Mouse (Mus musculus) stomach, postnatal 0 days (tissue): Measurements from ENCODE around the gene Nckap1l. TPM values are rescaled to one million over a fixed set of nuclear protein-coding genes. Genes with fewer than 3 reads are reported as not detected.

ENCODE experiments used
- ATAC-seq: fragments of 200-750 bp; cut with Nextera tagmentation; 2 replicates; pipeline ENCODE4 v1.8.0; 2017; ENCODE audit not compliant: low FRiP score, low TSS enrichment
- DNase-seq: peaks from one replicate; pipeline ENCODE4 v3.0.0-alpha.2; 2016; ENCODE audit warnings: low spot score
- H3K27ac ChIP-seq: fragments of 300-500 bp; sonication (generic); replicated peaks from 2 replicates; pipeline ENCODE4 v1.5.1; 2014; ENCODE audit warnings: mild to moderate bottlenecking, control low read depth
- H3K27me3 ChIP-seq: fragments of 300-500 bp; sonication (generic); 2 replicates; pipeline ENCODE4 v1.6.1; 2014; ENCODE audit warnings: low read length; ENCODE audit not compliant: control insufficient read depth, insufficient read depth
- H3K36me3 ChIP-seq: fragments of 300-500 bp; sonication (generic); 2 replicates; pipeline ENCODE4 v1.6.1; 2014; ENCODE audit warnings: low read length, mixed read lengths; ENCODE audit not compliant: control insufficient read depth, insufficient read depth
- H3K4me1 ChIP-seq: fragments of 300-500 bp; sonication (generic); replicated peaks from 2 replicates; pipeline ENCODE4 v1.6.1; 2014; ENCODE audit warnings: antibody characterized with exemption; ENCODE audit not compliant: control insufficient read depth, insufficient read depth
- H3K4me2 ChIP-seq: fragments of 300-500 bp; sonication (generic); replicated peaks from 2 replicates; pipeline ENCODE4 v1.6.1; 2014; ENCODE audit warnings: low read depth, mild to moderate bottlenecking, control low read depth, moderate library complexity
- H3K4me3 ChIP-seq: fragments of 300-500 bp; sonication (generic); 2 replicates; pipeline ENCODE4 v1.5.1; 2014; ENCODE audit warnings: low read depth, low read length, control low read depth
- H3K9ac ChIP-seq: fragments of 300-500 bp; sonication (generic); 2 replicates; pipeline ENCODE4 v1.6.1; 2014; ENCODE audit warnings: mild to moderate bottlenecking, low read length, control low read depth, mixed read lengths
- H3K9me3 ChIP-seq: fragments of 300-500 bp; sonication (generic); 2 replicates; pipeline ENCODE4 v1.6.1; 2016; ENCODE audit warnings: low read length; ENCODE audit not compliant: control insufficient read depth
- CTCF ChIP-seq: IDR thresholded peaks from 2 replicates; pipeline ENCODE4 v1.5.1; 2016; ENCODE audit warnings: antibody characterized with exemption, low read depth, mild to moderate bottlenecking, moderate library complexity
- EP300 ChIP-seq: optimal IDR thresholded peaks from 2 replicates; pipeline ENCODE3; 2016; ENCODE audit warnings: antibody characterized with exemption
- WGBS: fragments of 180-500 bp; shearing (Covaris S2); extraction: QIAGEN DNeasy Blood & Tissue Kit; methylation state at CpG from one replicate; pipeline ENCODE4 v1.1.7; 2014; 5-methylcytosine and 5-hydroxymethylcytosine counted together
- polyA plus RNA-seq: library from polyadenylated mRNA; unstranded; fragments of >200 nt; fragmentation: Nextera tagmentation; extraction: Ambion mirVana; gene quantifications from 2 replicates; pipeline ENCODE4 v1.2.1, GENCODE M21; 2015

The Nckap1l gene
- polyA plus RNA-seq, 1 experiment from 2014 or later = 1.5 TPM

DNA sequence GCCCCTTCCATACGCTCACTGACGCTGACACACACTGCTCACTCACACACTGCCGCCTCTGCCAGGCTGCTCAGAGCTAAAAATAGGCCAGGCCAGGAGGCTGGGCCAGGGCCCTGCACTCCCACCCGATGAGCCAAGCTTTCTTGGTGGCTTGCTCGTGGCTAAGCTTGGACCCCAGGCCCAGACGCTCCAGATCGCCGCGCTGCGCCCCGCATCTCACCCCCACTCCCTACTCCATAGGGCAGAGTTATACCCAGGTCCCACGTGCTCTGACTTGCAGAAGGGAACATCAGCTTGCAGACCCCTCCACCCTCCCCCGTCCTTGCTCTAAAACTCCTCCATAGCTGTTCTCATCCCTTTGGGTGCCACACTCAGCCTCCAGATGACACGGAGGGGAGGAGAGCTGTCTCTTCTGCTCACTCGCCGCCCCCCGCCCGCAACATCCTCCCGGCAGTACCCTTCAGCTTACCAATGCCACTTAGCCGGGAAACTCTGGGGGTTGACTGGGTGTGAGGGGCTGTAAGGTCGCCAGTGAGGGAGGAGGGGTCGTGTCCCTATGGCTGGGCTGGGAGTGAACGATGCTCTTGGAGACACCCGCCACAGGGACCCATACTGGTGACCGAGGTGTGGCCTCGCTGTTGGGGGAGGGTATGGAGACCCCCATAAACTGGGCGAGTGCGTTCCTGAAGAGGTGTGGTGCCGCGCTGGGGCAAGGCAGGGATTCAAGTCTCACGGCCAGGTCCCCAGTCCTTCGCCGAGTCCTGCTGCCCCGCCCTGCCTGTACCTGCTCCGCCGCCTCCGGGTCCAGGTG is 83.6 kb downstream of the Nckap1l start:
- H3K27ac ChIP-seq = no peak overlapping the region
- 4% methylated on average over 36 of the region's 37 CpGs for WGBS

DNA sequence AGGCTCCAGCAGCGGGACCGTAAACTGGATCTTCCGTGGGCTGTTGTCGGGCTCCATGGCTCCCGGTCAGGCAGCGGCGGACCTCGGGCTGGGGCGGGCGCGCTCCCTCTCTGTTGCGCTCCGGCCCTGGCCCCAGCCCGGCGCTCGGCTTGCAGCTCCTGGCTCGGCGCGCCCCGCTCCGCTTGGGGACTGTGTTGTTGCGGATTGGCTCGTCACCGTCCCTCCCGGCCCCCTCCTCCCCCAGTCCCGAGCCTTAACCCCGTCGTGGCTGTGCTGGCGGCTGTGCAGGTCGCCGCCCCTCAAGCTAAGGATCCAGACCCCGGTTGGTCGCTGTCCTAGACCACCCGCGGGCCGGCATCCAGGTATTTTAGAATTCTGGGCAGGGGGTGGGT is 84.2 kb downstream of the Nckap1l start, which contains the start of gene Ppp1r1a:
Gene Ppp1r1a, minus strand, starts transcription at position 182 of the 392 bp plus-strand sequence.
- no peaks in the 10 kb centered on the region for H3K36me3 ChIP-seq
- no peak within 1 kb of the TSS for H3K27ac ChIP-seq
- WGBS = under 1% methylated on average over 36 of the region's 36 CpGs
- no peaks in the 10 kb centered on the region for H3K27me3 ChIP-seq
- ATAC-seq (peak; percentile 63), DNase-seq (peak; percentile 50)
- H3K4me2 ChIP-seq = peak within 1 kb of the TSS; percentile 90
- H3K9ac ChIP-seq = peak within 1 kb of the TSS; percentile 57
- TF ChIP-seq CTCF = no peak
- no peak for TF ChIP-seq EP300
- H3K9me3 ChIP-seq = no peaks in the 10 kb centered on the region
- H3K4me1 ChIP-seq = no peaks in the 10 kb centered on the region; the same call in 1 of the 2 replicates
- H3K4me3 ChIP-seq = peak within 1 kb of the TSS; percentile 55

More for the DNA sequence above, 83.6 kb downstream of the Nckap1l start:
- no peak for TF ChIP-seq EP300
- H3K36me3 ChIP-seq = no peaks in the 10 kb centered on the region
- ATAC-seq (peak; percentile 12; the same call in 1 of the 2 replicates), DNase-seq (no peak)
- peak overlapping the region; percentile 90 for H3K4me2 ChIP-seq
- H3K4me3 ChIP-seq = peak overlapping the region; percentile 55
- H3K27me3 ChIP-seq = no peaks in the 10 kb centered on the region
- no peaks in the 10 kb centered on the region; the same call in 1 of the 2 replicates for H3K4me1 ChIP-seq
- H3K9me3 ChIP-seq = no peaks in the 10 kb centered on the region
- H3K9ac ChIP-seq = peak overlapping the region; percentile 57

DNA sequence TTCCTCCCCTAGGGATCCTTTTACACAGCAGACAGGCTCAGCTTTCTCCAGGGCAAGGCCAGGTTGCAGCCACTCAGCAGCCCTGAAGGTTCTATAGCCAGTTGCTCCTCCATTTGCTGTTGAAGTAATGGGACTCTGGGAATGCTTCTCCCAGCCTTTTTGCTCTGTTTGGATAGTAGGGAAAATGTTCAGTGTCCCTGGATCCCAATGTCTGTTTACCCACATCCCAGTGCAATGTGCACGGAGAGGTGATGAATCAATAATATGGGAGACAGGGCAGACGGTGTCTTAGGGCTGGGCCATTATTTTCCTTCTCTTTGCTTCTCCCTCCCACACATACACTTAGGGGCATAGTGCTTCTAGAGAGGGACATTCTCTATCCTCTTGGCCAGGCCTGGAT is 85.7 kb downstream of the Nckap1l start:
- no peak overlapping the region for H3K4me2 ChIP-seq
- no peaks in the 10 kb centered on the region for H3K9me3 ChIP-seq
- H3K27ac ChIP-seq = no peak overlapping the region
- H3K9ac ChIP-seq = no peak overlapping the region
- H3K4me1 ChIP-seq = no peaks in the 10 kb centered on the region; the same call in 1 of the 2 replicates
- no peak overlapping the region for H3K4me3 ChIP-seq
- no peaks in the 10 kb centered on the region for H3K27me3 ChIP-seq
- ATAC-seq = no peak
- 52% methylated on average over 2 of the region's 2 CpGs for WGBS
- TF ChIP-seq CTCF (no peak), EP300 (no peak)
- DNase-seq = no peak
- H3K36me3 ChIP-seq = no peaks in the 10 kb centered on the region

DNA sequence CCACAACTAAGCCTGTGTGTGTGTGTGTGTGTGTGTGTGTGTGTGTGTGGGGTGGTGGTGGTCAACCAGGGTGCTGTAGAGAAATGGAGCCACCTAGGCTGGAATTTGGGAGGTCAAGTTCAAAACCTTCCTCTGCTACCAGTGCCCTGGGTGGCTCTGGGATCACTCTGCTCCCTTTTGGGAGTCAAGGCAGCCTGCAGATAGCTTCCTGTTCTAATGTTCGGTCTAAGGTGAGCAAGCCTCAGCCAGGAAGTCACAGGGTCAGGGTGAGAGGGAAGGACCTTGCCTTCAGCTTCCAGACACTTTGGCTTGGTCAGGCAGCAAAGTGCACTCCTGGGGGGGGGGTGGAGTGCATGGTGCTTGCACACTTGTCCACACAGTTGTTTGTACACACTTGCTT is 87.1 kb downstream of the Nckap1l start:
- no peaks in the 10 kb centered on the region for H3K9me3 ChIP-seq
- DNase-seq (no peak), ATAC-seq (no peak)
- H3K4me3 ChIP-seq = no peak overlapping the region
- H3K27me3 ChIP-seq = no peaks in the 10 kb centered on the region
- H3K4me1 ChIP-seq = no peaks in the 10 kb centered on the region; the same call in 1 of the 2 replicates
- no peak overlapping the region for H3K9ac ChIP-seq
- H3K36me3 ChIP-seq = no peaks in the 10 kb centered on the region
- 64% methylated on average over 1 of the region's 1 CpGs for WGBS
- H3K4me2 ChIP-seq = no peak overlapping the region
- TF ChIP-seq CTCF (no peak), EP300 (no peak)
- no peak overlapping the region for H3K27ac ChIP-seq

DNA sequence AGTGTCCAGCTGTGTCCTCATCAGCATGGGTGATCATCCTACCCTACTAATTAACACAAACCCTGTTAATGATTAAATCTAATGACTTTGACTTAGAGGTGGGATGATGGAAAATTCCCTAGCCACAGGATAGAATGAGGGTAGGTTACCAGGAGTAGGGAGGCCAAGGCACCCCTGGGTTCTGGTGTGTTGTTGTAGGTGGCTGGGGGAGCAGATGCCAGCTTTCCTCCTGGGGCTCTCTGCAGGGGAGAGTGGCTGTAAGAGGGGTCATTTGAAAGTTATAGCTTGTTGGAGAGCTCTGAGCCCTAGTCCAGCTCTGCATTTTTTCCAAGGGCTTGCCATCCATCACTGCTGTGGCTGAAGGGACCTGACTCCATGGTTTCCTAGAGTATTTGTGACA is 88.9 kb downstream of the Nckap1l start:
- TF ChIP-seq EP300 = no peak
- TF ChIP-seq CTCF = no peak
- H3K27ac ChIP-seq = no peak overlapping the region

DNA sequence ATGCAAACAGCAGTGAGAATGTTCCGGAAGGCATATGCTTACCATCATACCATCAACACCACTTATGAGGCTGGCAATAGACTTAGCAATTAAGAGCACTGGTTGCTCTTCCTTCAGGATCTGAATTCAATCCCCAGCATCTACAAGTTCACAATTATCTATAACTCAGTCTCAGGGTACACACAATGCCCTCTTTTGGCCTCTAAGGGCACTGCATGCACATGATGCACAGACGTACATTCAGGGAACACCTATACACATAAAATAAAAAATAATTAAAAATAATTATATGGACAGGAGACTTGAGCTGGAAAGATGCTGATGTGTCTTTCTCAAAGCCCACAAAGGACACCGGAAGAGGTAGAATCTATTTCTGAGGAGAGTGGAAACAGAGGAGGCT is 94.4 kb downstream of the Nckap1l start:
- H3K9me3 ChIP-seq = no peaks in the 10 kb centered on the region
- no peak overlapping the region for H3K9ac ChIP-seq
- H3K4me3 ChIP-seq = no peak overlapping the region
- H3K4me1 ChIP-seq = no peaks in the 10 kb centered on the region
- ATAC-seq (no peak), DNase-seq (no peak)
- WGBS = 85% methylated on average over 3 of the region's 3 CpGs
- TF ChIP-seq CTCF (peak; percentile 45), EP300 (no peak)
- H3K27ac ChIP-seq = no peak overlapping the region
- H3K4me2 ChIP-seq = no peak overlapping the region
- no peaks in the 10 kb centered on the region for H3K27me3 ChIP-seq
- H3K36me3 ChIP-seq = no peaks in the 10 kb centered on the region

More for the DNA sequence above, 88.9 kb downstream of the Nckap1l start:
- no peak for DNase-seq
- Histone ChIP-seq H3K4me3 (no peak overlapping the region), H3K9ac (no peak overlapping the region), H3K4me2 (no peak overlapping the region), H3K27me3 (no peaks in the 10 kb centered on the region), H3K9me3 (no peaks in the 10 kb centered on the region), H3K36me3 (no peaks in the 10 kb centered on the region), H3K4me1 (no peaks in the 10 kb centered on the region; the same call in 1 of the 2 replicates)
- no peak for ATAC-seq

Other genes starting within 250 kb of the Nckap1l start
- 23.0 and 26.8 TPM in 2 replicates for gene Cbx5, start 214.0 kb upstream of the Nckap1l start, polyA plus RNA-seq
- 236 and 251 TPM in 2 replicates for gene Hnrnpa1, start 213.4 kb upstream of the Nckap1l start, polyA plus RNA-seq
- gene Nfe2, start 195.4 kb upstream of the Nckap1l start, polyA plus RNA-seq = 0.50 and 0.70 TPM in 2 replicates
- 159 and 168 TPM in 2 replicates for gene Copz1, start 181.1 kb upstream of the Nckap1l start, polyA plus RNA-seq
- gene Gpr84, start 143.2 kb upstream of the Nckap1l start, polyA plus RNA-seq = 0.30 and 0.46 TPM in 2 replicates
- 6.0 and 7.4 TPM in 2 replicates for gene Zfp385a, start 113.7 kb upstream of the Nckap1l start, polyA plus RNA-seq
- gene Itga5, start 87.0 kb upstream of the Nckap1l start, polyA plus RNA-seq = 28.7 and 36.2 TPM in 2 replicates
- gene Gtsf1, start 23.3 kb upstream of the Nckap1l start, polyA plus RNA-seq = not detected in 2 replicates
- gene Gtsf2, start 5.3 kb upstream of the Nckap1l start, polyA plus RNA-seq = not detected in 2 replicates
- 5.0 and 5.8 TPM in 2 replicates for gene Pde1b, start 49.2 kb downstream of the Nckap1l start, polyA plus RNA-seq
- gene Ppp1r1a, start 84.2 kb downstream of the Nckap1l start, polyA plus RNA-seq = 7.1 and 7.7 TPM in 2 replicates
- 1.7 and 3.4 TPM in 2 replicates for gene Glycam1, start 111.3 kb downstream of the Nckap1l start, polyA plus RNA-seq